Mouse (Mus musculus) layer of hippocampus, adult 9-10 months (tissue): Measurements from ENCODE around the gene Sh3rf1.

Experiments
- DNase-seq: peaks from one replicate; pipeline ENCODE4 v3.0.0; 2022; ENCODE audit warnings: low spot score

Gene Sh3rf1

GRCm38 (mm10) chr8:61426072-61426471 is 202.4 kb downstream of the Sh3rf1 start:
- no peak for DNase-seq

- DNase-seq = no peak
These were observed 203.0 kb downstream of the Sh3rf1 start for GRCm38 (mm10) chr8:61426671-61427070.

GRCm38 (mm10) chr8:61427916-61428681 is 204.4 kb downstream of the Sh3rf1 start:
- no peak for DNase-seq

- DNase-seq = no peak
These were observed 205.3 kb downstream of the Sh3rf1 start for GRCm38 (mm10) chr8:61428821-61429482.

- no peak for DNase-seq
These were observed 211.8 kb downstream of the Sh3rf1 start for GRCm38 (mm10) chr8:61435481-61435880.

- DNase-seq = no peak
These were observed 212.5 kb downstream of the Sh3rf1 start for GRCm38 (mm10) chr8:61436147-61436546.

- DNase-seq = no peak
These were observed 213.1 kb downstream of the Sh3rf1 start for GRCm38 (mm10) chr8:61436586-61437304.

GRCm38 (mm10) chr8:61437305-61437605 is 213.6 kb downstream of the Sh3rf1 start:
- no peak for DNase-seq

- no peak for DNase-seq
These were observed 219.3 kb downstream of the Sh3rf1 start for GRCm38 (mm10) chr8:61442988-61443387.

- DNase-seq = no peak
These were observed 220.7 kb downstream of the Sh3rf1 start for GRCm38 (mm10) chr8:61444358-61444757.
